Mouse (Mus musculus): ENCODE measurements around the gene Fgfr2.

The Fgfr2 gene

DNA sequence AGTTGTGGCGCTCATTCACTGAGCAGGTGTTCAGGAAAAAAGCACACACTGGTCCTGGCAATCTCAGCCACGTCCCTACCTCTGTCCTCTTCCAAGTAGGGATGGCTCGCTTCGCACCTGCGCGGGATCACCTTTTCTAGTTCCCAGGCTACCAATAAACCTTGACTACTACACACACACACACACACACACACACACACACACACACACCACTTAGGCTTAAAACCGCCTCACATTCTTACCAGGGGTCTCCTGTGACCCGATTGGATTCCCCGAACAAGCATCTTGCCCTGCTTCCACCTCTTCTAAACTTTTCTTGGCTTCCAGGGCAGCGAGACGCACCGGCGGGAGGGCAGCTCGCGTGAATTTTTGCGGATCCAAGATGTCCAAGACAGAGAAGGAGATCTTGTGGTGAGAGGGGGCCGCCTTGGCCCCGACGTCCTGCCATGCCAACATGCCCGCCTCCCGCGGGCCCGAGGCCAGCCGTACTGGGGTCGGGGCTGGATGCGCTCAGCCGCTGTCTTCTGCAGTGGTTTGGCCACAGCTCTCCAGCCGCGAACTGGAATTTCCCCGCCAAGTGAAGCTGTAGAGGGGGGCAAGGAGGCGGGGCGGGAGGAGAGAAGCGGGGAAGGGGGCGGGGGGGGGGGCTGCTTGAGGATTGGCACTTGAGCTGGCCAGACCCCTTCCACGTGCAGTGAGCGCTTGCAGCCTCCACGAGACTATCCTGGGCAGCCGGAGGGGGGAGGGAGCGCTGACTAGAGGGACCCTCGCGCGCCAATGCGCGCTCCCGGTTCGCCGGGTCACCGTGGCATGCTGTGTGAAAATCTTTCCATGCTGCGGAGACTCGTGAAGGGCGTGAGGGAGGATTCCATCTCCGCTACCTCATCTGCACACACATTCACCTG, 523.8 kb downstream of the Fgfr2 start, which contains the start of gene Nkx1-2:
Nkx1-2 (minus strand) TSS at position 567 of the 905 bp plus-strand sequence.
- DNase-seq = no peak

DNA sequence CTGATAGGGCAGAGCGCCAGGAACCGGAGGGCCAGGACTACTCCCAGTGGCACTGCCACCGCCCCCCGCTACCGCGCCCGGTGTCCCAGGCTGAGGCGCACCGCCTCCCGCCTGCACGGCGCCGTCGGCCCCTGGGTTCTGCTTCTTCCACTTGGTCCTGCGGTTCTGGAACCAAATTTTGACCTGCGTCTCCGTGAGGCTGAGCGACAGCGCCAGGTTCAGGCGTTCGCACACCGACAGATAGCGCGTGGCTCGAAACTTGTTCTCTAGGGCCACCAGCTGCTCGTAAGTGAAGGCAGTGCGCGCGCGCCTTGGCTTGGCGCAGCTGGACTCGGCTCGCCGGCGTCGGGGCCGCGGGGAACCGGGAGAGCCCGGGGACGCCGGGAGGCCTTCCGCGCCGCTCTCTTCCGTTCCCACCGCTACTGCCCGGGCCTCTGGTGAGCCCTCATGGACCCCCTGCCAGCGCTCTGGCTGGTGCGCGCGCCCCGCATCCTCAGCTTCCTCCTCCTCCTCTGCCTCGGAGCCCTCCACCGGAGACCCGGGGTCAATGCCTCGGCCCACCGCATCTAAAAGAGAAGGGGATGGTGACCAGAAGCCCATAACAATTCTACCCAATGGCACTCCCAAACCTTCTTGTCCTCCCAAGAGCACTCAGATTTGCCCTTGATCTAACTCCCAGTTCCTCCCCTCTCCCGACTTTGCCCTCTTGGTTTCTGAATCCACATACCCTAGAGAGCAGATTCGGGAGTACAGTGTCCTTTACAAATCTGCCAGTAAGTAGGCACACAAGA, 525.7 kb downstream of the Fgfr2 start:
- no peak for DNase-seq

DNA sequence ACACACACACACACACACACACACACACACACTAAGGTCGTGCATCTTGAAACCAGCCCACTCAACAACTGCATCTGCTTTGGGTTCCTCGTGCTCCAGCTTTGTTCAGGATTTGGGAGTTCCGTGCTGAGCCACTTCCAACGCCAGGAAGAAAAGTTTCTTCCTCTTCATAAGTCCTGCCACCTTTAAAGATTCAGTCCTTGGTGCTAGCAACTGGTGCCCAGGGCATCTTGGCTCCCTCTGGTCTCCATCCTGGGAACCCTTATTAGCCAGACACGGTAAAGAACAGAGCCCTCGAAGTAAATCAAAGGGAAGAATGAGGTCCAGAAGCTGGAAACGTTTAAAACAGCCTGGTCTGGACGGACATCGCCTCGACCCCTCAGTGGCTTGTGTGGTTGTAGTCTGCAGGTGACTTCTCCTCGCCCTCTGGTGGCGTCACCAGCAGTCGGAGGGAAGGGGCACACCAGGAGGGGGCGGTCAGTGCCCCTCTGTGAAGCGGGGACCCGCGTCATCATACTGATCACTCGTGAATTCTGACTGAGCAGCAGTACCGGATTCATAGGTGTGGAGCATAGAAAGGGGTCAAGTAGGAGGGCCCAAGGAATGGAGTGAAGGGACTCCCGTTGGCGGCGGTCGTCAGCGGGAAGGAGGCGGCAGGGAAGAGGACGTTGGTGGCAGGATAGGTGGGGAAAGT, 526.4 kb downstream of the Fgfr2 start:
- DNase-seq = no peak

DNA sequence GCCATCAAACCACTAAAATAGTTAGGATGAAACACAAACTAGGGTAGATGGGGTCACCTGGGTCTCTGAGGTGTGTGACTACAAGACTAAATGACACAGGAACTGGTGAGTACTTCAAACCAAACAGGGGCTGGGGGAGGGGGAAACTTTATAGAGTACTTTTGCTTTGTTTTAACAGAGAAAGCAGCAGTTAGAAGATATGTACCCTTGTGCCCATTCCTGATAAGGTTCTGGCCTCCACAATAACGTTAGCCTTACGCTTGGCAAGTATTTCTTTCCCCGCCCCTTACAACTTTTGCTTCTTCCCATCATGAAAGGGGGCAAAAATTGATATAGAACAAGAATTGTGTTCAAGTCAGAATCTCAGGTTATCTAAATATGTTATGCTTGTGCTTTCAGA, 527.4 kb downstream of the Fgfr2 start:
- DNase-seq = no peak

DNA sequence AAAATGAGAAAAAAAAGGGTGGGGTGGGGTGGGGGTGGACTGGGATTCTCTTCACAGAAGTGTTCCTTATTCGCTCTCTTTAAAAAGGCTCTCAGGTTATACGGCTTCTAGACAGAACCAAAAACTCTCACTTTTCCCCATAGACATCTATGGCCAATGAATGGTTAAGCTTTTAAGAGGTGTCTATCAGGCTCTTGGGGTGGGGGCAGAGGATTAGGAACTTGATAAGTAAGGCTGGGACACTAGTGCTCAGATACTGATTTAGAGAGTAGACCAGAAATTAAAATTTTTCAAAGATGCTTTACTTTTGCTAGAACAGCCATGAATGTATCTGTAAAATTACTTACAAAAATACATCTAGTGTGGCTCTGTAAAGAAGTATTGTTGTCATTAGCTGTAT, 528.8 kb downstream of the Fgfr2 start:
- no peak for DNase-seq

DNA sequence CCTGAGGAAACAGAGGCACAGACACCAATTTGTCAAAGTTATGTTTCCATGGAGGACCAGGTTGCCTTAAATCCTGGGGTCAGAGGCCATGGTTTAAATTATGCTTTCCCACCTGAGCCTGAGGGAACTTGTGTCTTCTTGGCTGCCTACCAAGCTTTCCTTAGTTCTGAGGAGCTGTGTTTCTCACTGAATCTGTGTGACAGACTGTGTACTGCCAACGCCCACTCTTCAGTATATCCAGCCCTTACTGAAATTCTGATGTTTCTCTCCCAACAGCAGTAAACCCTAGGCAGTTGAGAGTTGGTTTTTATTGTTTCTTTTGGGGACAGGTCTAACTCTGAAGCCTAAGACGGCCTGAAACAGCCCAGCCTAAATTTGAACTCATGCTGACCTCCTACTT, 529.4 kb downstream of the Fgfr2 start:
- no peak for DNase-seq

DNA sequence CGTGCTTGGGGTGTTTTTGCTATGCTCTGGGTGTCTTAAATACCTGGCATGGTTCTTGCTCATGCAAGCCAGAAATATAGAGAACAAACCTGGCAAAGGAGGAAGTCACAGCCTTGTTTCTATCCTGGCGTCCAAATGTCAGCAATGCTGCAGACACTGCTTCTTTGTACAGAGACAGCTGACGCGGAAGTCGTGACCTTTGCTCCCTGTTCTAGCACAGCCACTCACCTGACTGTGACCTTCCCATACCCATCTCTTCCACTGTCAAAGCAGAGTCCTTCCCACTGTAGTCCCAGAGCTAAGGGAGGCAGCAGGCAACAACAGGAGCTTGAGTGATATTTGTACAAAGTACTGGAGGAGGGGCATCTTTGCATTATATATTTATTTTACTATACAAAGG, 533.5 kb downstream of the Fgfr2 start:
- DNase-seq = no peak

DNA sequence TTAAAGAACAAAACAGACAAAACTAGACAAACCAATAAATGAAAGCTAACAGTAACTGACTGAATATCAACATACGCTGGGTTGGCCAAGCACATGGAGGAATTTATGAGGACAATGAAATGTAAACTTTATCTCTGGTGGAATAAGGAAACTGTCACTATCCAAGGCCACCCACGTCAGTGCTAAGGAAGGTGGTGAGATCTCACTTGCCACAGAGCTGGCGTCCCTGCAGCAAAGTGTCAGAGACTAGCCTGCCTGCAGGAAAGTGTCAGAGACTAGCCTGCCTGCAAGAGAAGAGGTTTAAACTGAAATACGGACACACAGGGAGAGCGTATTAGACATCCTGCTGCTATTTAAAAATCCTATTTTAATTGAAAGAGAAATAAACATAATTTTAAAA, 536.0 kb downstream of the Fgfr2 start:
- no peak for DNase-seq

DNA sequence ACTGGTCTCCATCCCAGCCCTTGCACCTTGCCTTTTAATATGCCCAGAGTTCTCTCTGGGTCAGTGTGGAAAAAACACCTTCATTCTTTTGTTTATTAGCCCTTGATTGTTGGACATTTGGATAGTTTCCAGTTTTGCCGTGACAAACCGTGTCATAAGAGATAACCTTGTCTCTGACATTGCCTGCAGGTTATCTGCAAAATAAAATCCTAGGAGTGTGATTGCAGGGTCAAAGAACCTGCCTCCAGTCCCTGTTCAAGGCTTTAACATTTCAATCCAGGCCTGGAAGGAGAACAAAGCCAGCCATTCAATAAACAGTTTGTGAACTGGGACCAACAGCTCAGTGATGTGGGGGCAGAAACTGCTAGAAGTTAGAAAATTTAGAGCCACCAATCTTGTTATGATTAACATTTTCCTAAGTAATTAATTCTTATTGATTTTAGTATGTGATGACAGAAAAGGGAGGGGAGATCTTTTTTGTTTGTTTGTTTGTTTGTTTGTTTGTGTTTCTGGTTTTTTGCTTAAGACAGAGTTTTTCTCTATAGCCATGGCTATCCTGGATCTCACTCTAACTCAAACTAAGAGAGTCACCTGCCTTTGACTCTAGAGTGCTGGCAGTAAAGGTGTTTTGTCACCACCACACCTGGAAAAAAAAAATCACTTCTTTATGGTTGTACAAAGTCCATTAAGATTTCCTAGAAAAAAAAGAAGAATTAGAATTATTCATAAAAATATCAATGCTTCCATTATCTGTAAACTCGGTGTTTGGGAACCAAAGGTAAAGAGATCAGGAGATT, 537.3 kb downstream of the Fgfr2 start:
- DNase-seq = no peak

DNA sequence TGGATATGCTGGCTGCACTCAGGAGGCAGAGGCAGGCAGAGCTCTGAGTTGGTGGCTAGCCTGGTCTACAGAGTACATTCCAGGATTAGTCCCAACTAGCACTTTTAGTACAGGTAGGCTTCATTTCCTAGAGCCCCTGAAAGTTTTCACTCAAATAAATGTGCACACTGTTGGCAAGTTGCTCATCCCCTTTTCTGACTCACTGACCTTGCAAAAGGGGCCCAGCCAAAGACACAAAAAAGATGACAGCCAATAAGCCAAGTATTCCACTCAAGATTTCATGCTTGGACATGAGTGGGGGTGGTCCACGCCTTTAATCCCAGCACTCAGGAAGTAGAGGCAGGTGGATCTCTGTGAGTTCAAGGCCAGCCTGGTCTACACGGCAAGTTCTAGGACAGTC, 541.7 kb downstream of the Fgfr2 start:
- DNase-seq = no peak

DNA sequence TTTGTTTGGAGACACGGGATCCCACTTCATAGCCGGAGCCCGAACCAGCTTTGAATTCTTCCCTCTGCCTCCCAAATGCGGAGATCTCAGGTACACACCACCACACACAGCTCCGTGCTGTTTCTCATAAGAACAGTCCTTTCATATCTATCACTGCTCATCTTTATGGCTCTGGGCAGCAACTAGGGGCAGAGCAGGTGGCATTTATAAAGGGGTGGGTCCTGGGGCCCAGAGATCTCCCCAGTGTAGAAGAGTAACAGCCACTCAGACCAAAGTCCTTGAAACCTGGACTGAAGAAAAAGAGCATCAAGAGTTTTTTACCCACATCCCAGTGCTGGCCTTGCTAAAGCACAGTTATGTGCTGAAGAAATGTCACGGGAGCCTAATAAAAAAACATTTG, 542.6 kb downstream of the Fgfr2 start:
- DNase-seq = no peak

DNA sequence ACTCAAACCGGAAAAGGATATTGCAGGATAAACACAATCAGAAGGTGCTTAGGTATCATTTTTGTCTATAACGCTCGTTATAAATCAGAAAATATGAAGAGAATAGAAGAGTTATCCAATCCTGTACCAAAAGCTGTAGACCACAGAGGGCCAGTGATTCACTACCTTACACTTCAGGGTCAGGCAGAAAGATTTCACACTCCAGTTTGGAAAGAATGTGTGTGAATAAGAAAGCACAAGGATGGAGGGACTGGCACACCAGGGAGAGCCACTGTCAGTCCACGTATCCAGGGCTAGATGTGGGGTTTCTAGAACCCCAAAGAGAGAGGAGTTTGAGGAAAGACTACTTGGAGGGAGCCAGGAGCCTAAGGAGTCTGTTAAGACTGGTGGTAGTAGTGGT, 546.3 kb downstream of the Fgfr2 start:
- DNase-seq = no peak

DNA sequence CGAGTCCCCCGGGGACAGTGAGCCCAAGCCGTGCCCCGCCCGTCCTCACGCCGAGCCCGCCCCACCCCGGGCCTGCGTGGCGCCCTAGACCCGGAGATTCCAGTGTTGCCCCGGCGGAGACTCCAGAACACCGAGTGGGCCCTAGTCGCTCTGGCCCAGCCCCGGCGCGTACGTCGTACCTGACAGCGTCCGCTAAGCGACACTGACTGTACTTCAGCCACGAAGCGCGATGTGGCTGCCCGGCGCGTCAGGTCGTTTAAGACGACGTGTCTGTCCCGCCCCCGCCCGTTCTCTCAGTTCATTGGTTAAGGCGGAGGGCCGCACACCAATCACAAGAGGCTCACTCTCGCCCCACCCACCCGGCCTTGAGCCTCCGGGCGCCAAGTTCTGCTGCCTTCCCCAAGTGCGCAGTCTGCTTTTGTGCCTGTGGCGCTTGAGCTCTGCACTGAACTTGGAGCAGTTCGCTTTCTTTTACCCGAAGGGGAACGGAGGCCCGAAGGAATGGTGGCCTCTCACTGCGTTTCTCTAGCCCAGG, 547.0 kb downstream of the Fgfr2 start, which contains the start of gene Oat:
Oat (minus strand) TSS at position 283 of the 535 bp plus-strand sequence.
- DNase-seq = peak; percentile 94

DNA sequence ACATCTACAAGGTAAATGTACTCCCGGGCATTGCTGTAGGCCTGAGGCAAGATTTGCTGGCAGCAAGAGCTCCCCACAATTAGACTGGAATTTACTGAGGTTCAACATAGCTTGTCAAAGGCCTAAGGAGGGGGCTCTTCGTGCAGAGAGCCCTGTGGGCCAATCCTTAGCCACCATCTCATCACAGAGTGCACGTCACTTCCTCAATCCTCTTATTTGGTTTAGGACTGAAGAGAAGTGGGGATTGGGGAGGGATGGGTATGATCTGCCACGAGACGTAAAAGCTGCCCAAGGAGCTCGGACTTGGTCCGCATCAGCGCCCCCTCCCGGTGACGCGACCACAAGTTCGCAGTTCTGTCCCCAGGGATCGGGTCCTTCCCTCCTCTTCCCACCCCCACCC, 547.5 kb downstream of the Fgfr2 start:
- peak; percentile 83 to 88 for DNase-seq

DNA sequence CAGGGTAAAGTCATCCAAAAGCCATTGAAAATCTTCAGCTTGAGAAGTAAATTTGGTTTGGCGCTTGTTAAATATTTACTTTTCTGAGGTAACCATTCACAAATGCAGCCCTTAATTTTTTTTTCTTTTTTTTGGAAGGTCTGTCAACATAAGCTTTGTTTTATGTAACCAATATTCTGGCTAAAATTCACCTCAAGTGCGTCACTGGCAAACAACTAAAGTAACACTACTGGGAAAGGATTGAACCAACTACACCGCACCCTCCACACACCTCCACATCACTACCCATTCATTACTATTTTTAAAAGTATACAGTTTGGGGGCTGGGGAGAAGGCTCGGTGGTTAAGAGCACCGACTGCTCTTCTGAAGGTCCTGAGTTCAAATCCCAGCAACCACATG, 548.5 kb downstream of the Fgfr2 start:
- DNase-seq = no peak

DNA sequence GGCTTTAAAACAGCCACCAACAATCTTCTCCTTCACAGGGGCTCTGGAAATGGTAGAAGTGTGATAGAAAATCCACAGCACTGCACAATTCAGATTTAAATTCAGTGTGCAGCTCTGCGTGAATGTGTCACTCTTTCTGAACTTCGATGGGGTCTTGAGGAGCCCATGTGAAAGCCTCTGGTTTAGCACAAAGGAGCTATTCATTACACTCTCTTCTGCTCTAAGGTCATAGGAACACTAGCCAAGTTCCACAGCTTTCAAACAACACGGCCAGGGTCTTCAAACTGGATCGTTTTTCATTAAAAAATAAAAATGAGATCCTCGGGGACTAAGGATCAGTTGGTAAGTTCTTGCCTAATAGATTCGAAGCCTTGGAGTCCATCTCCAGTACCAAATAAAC, 549.9 kb downstream of the Fgfr2 start:
- DNase-seq = no peak

DNA sequence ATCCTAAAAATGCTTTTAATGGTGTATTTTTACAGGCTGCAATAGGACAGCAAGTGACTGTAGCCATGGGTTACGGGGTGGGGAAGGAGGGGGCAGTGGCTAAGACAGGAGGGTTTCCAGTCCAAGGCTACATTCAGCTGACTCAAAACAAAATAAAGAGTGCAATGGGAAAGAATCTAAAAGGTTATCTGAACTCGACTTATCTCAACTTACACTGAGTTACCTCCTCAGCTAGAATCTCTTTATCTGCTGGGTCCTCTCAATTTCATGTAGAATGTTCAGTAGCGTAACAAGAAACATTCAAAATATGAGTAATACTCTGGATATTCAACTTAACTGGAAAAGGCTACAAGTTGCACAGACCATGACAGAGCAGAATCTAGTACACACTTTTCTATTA, 550.4 kb downstream of the Fgfr2 start:
- no peak for DNase-seq

DNA sequence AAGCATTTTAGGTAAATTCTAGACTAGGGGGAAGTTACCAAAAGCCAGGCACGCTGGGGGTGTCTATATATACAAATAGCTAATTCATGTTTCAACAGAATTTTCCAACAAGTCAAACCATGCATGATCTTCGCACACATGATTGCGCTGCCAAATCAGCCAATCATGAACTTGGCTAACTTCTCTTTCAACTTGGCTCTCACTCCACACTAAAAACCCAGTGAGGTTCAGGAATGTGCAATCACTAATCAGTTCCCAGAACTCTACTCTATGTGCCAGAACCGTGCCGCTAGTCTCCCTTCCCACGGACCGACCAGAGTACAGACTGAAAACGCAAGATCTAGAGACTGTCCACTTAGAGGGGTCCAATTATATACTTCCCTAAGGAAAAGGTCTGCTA, 551.7 kb downstream of the Fgfr2 start:
- peak; percentile 43 to 65 for DNase-seq

DNA sequence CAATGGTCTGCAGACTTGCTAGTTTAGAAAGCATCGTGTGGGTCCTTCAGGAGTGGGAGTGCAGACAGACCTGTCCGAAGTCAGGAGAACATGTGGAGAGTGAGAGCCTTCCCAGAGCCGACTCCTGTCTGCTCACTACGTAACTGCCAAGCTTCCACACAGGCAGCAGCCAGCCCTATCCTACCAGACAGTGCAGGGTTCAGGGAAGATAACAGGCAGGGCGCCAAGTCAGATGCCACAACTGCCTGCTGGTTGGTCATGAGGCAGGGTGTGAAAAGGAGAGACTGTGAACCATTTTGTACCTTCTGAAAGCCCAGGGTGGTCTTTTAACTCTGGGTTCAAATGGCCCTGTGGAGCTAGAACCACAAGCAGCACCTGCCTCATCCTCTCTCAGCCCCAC, 553.1 kb downstream of the Fgfr2 start:
- DNase-seq = peak; percentile 32 to 47

DNA sequence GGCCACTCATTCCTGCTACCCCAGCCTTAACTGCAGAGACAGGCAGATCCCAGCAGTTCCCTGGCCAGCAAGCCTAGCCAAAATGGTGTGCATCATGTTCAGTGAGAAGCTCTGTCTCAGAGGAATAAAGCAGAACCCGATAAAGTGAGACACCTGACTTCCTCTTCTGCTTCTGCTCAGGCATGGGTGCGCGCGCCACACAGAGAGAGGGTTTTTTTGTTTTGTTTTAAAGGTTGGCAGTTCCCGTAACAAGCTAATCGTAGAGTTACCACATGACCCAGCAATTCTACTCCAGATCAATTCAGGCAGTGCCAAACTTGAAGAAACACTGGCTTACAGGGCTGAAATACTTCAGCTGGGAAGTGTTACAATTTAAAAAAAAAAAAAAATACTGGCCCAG, 554.3 kb downstream of the Fgfr2 start:
- DNase-seq = no peak

DNA sequence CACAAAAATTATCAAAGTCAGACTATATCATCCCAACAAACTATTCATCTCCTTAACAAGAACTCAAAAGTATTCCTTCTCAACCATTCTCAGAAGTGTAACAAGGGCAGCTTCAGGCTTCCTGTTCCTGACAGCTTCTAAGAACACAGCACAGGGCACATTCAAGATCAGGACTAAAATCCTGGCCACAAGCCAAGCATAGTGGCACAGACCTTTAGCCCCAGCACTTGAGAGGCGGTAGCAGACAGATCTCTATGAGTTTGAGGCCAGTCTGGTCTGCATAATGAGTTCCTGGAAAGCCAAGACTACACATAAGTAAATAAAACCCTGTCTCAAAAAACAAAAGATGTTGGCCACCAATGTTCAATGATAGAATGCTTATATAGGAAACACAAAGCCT, 557.3 kb downstream of the Fgfr2 start:
- no peak for DNase-seq

DNA sequence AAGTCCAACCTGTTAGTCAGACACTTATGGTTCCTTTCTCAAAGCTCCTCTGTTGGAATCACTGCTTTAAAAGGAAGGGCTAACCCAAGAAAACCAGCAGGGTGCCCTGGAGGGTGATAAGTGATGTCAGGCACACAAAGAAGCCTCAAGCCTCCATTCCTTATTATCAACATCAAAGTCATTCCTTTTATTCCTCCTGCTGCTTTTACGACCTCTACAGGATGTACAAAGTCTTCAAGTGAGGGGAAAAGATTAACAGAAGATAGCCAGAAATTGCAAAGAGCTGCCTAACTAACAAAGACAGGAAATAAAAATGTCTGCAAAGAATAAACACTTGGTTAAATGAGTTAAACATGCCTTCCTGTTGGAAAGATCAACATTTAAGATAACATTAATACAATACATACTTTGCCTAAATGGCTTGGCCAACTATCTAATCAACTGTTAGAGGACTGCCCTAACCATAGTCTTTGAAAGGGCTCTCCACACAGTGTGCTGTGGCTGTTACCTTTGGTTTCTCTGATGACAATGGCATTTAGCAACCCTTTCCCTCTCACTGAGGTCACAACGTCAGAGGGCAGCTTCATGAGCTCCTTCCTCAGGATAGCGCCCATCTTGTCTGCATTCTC, 563.9 kb downstream of the Fgfr2 start:
- DNase-seq = no peak
